Mouse (Mus musculus) gastrocnemius, postnatal 4 days (tissue): Measurements from ENCODE around the gene Muc2. TPM values are rescaled to one million over a fixed set of nuclear protein-coding genes. Genes with fewer than 3 reads are reported as not detected.
A peak's percentile ranks its signal among the peaks of the same experiment; 100 is the strongest.
"Not testable (repeated sequence)": the region's sequence is repeated elsewhere in the genome, so short reads cannot be mapped to it uniquely, and the experiment has no call there.

Source experiments
- DNase-seq, 2 experiments: peaks; one replicate each; pipeline ENCODE4 v3.0.0; 2021 to 2022; ENCODE audit warnings: low spot score in 2 of 2, mixed read lengths in 2 of 2
- long read RNA-seq, 2 experiments: library from polyadenylated mRNA; stranded (forward); transcript quantifications; one replicate each; pipeline ENCODE4 v2.0.0; 2021
- total RNA-seq, 2 experiments: library from RNA; stranded (reverse); gene quantifications; 2 replicates each; pipeline ENCODE4 v1.2.3; 2021

Muc2 gene
- under 1 TPM; 0.52 to 0.59 TPM for total RNA-seq
- long read RNA-seq, experiment 1 = 0 reads
- long read RNA-seq, experiment 2 = 0 reads

- no peak for DNase-seq
Observed at GRCm38 (mm10) chr7:141690040-141690439, at the start of gene Muc2. Gene Muc2 (plus strand): TSS chr7:141690340.

DNA sequence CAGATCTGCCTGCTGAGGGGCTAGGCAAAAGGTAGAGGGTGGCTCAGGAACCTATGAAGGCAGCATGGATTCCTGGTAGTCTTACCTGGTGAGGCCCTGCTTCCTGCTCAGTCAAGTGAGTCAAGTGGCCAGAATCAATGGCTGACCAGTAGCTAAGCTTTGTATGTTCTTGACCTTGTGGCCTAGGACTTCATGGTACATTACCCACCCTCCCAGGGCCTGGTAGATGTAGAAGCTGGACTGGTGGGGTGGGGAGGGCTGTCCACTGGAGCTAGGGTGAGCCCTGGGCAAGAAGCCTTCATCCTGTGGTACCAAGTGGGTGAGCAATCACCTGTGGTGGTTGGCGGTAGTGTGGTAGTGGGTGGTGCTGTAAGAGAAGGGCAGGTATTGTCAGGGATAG is 47.8 kb upstream of the Muc2 start:
- DNase-seq = no peak

- DNase-seq = no peak
Observed at GRCm38 (mm10) chr7:141643160-141643559, 47.0 kb upstream of the Muc2 start.

DNA sequence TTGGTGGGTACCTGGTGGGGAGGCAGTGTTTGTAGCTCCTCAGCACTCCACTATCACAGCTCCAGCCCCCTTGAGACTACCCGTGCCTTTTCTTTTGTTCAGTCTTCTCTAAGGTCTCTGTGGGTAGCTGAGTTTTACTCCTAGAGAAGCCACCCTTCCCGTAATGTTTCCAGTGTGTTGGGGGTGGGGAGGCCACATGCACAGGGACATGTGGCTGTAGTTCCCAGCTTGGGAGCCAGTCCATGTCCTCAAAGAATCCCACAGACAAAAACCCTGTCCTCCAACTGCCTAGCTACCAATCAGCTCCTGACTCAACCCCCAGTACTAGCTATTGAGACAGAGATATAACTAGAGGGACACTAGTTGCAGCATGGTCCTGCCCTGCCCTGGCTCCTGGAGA is 43.1 kb upstream of the Muc2 start:
- no peak for DNase-seq

DNA sequence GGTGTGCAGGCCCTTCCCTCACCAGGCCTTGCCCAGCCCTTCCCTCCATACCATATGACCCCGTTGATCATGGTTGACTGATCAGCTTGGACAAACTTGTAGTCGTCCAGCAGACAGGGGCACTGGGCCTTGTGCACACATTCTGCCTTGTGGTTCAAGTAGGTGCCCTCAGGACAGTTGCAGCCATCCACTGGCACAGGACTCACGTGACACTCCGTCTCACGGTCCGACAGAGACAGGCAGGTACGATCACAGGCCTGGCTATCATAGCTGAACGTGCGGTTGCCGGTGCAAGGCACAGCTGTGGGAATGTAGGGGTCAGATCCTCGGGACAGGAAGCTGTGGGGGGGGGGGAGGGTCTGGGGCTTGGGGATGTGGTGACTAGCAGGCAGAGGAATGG is 42.3 kb upstream of the Muc2 start:
- DNase-seq = no peak

GRCm38 (mm10) chr7:141652191-141652590 is 37.9 kb upstream of the Muc2 start:
- DNase-seq = no peak

GRCm38 (mm10) chr7:141660346-141660745 is 29.8 kb upstream of the Muc2 start:
- DNase-seq = no peak

DNA sequence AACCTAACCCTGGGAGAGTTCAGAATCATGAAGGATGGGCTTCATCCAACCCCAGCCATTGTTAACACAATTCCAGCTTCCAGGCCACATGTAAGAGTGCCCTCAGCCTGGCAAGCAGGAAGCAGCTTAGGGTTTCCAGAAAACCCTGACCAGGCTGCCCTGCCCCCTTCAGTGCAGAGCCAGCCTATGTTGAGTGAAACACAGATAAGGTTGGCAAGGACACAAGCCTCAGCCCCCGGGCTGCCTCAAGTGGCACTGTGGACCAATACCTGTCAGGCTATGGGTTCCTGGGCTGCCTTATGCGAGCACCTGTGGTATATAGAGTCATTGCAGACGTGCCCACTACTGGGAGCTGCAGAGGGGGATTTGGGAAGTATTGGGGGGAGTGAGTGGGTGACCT is 28.7 kb upstream of the Muc2 start:
- no peak for DNase-seq

- no peak for DNase-seq
Observed at GRCm38 (mm10) chr7:141662223-141662622, 27.9 kb upstream of the Muc2 start.

DNA sequence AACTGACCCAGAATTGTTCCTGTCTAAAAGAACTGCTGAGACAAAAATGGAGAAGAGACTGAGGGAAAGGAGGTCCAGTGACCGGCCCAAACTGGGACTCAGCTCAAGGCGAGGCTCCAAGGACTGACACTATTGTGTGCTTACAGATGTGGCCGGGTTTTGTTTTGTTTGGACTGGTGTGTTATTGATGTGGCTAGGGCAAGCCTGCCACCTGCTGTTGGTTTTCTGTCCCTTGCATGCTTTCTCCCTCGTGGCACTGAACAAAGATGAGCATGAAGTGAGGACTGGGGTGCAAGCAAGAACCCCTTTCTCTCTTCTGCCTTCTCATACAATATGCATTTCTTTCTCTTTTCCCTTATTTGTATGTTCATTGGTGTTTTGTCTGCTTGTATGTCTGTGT is 23.9 kb upstream of the Muc2 start:
- DNase-seq = peak in 1 of 2 experiments; percentile 45

GRCm38 (mm10) chr7:141669097-141669496 is 21.0 kb upstream of the Muc2 start:
- DNase-seq = not testable (repeated sequence)

DNA sequence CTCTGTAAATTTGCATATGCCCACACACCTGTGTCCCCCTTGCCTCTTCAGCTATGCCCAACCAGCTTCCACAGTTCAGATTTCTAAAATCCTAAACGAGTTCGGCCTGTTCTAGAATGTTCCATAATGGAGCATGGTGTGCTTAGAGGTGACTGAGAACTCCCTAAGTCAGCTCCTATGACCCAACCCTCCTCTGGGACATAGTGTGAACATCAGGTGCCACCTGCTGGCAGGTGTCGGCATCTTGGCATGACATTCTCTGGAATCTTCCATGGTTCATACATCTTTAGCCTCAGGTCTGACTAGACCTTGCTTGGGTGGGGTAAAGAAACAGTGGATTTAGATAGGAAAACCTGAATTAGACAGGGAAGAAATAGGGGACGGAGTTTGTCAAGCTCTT is 19.1 kb upstream of the Muc2 start:
- DNase-seq = no peak

DNA sequence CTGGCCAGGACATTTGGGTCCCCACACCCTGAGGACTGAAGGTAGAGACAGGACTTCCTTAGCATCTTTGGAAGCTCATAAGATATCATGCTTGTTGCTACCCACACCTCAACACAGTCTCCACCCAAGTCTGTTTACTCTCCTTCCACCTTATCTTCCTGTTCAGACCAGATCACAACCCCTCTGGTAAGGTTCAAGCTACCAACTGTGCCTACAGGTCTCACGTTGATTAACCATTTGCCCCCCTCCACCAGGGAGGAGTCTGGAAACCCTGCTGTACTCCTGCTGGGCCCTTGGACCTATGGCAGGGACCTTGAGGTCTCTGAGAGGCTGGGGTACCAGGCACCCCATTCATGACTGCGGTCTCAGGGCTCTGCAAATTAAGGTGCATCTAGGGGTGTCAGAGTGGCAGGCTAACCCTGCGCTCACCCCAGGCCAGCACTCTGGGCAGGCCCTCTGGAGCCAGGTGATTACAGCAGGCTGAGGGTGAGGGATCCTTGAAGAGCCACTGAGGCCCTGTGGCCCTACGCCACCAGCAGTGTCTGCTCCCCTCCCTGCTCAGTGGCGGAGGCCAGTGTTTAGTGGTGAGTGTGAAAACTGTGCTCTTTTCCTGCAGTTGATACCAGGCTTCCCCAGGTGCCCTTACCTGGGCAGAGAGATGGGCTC is 18.4 kb upstream of the Muc2 start:
- no peak for DNase-seq

DNA sequence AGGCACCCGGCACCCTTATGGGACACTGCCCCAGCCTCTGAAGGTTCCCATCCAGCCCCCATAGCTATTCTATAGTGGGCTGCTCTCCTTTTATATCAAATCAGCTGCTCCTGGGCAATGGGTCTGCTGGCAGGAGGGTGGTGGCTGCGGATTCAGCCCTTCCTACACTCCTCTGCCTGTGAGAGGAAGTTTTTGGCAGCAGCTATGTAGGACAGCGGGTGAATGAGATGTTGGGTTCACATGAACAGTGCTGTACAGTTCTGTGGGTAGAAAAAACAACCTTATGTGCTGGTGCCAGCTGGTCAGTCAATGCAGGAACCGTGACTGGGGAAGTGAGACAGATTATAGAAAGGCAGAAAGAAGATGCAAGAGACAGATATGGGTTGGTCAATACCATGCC is 11.2 kb upstream of the Muc2 start:
- DNase-seq = no peak

- DNase-seq = no peak
Observed at GRCm38 (mm10) chr7:141687330-141687729, 2.8 kb upstream of the Muc2 start.

GRCm38 (mm10) chr7:141693591-141694273 is 3.6 kb downstream of the Muc2 start:
- DNase-seq = no peak

DNA sequence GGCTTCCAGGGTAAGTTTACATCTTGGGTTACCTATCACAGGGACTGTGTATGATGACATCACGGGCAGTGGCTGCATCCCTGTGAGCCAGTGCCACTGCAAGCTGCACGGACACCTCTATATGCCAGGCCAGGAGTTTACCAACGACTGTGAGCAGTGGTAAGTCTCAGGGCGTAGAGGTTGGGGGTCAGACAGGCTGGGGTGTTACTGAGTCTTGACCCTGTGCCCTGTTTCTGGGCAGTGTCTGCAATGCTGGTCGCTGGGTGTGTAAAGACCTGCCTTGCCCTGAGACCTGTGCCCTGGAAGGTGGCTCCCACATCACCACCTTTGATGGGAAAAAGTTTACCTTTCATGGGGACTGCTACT is 4.1 kb downstream of the Muc2 start:
- DNase-seq = no peak

DNA sequence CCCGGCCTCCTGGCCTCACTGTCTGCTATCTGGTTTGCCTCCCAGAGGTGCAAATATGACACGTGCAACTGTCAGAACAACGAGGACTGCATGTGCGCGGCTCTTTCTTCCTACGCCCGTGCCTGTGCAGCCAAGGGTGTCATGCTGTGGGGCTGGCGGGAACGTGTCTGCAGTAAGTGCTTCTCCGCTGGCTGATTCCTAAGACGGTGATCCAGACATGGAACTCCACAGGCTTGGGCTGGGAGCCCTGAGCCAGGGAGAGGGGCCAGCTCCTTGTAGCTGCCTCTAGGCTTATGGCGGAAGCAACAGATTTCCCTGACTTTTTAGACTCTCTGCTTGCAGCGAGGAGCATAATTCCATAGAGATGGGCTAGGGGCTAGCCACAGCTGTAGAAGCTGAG is 6.4 kb downstream of the Muc2 start:
- DNase-seq = no peak

- DNase-seq = no peak
Observed at GRCm38 (mm10) chr7:141699556-141700220, 9.5 kb downstream of the Muc2 start.

GRCm38 (mm10) chr7:141747451-141748100 is 57.4 kb downstream of the Muc2 start:
- DNase-seq = no peak

DNA sequence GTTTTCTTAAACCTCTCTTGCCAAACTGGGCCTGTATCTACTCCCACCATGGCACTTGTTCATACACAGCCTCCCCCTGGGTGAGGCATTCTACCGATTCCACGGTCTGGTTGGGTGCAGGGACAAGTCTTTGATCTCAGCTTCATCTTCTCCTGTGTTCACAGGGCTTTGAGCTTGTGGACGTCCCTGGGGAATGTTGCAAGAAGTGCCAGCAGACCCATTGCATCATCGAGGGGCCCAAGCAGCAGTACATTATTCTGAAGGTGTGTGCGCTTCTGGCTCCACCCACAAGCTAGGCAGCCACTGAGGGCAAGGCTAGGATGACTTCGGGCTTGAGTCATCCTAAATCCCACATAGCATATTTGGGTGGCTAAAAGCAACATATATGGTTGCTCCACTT is 62.4 kb downstream of the Muc2 start:
- DNase-seq = no peak

DNA sequence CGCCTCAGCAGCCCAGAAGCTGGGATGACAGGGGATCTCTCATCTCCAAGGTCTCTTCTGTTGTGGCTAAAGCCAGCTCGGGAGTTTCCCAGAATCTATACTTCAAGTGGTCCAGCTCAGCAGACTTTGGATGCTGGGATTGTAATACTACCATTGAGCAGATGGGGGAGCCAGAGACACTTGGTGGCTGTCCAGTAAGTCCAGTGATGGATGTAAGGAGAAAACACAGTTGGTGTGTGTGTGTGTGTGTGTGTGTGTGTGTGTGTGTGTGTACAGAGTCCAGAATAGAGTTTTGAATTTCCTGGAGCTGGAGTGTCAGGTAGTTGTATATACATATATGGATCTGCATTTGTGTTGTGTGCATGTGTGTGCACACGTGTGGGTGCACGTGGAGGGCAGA is 65.7 kb downstream of the Muc2 start:
- peak in 1 of 2 experiments; percentile 56 for DNase-seq
